Mouse (Mus musculus): Measurements from ENCODE around the gene Chn2. TPM values are rescaled to one million over a fixed set of nuclear protein-coding genes. Genes with fewer than 3 reads are reported as not detected.

Chn2 gene
- polyA plus RNA-seq, 1 experiment from 2014 or later = 9.8 TPM

GRCm38 (mm10) chr6:54148844-54149526, 109.6 kb downstream of the Chn2 start:
- no peaks in the 10 kb centered on the region for H3K27me3 ChIP-seq (ENCODE audit: control insufficient read depth, insufficient read depth, low read length)
- no peak overlapping the region for H3K4me2 ChIP-seq (ENCODE audit: low read depth, severe bottlenecking)
- no peak overlapping the region for H3K4me3 ChIP-seq (ENCODE audit: low read depth, low read length)
- H3K9ac ChIP-seq (ENCODE audit: low read length) = no peak overlapping the region
- no peaks in the 10 kb centered on the region for H3K9me3 ChIP-seq (ENCODE audit: control insufficient read depth, low read length)
- ATAC-seq (ENCODE audit: insufficient number of reproducible peaks, low FRiP score, low TSS enrichment, low read depth) = peak; percentile 39; the same call in 1 of the 2 replicates
- peaks cover 22% of the 10 kb centered on the region for H3K4me1 ChIP-seq (ENCODE audit: control insufficient read depth, insufficient read depth, low read length)
- 35% methylated on average over 6 of the region's 6 CpGs for WGBS
- no peaks in the 10 kb centered on the region for H3K36me3 ChIP-seq (ENCODE audit: control insufficient read depth, insufficient read depth, low read length)
- H3K27ac ChIP-seq (replicated peaks; ENCODE audit: low read depth, low read length) = no peak overlapping the region
- DNase-seq (ENCODE audit: low spot score) = no peak

- 71% methylated on average over 5 of the region's 5 CpGs for WGBS
- ATAC-seq (ENCODE audit: insufficient number of reproducible peaks, low FRiP score, low TSS enrichment, low read depth) = no peak
Measured at GRCm38 (mm10) chr6:54150821-54151220, 111.5 kb downstream of the Chn2 start.

GRCm38 (mm10) chr6:54151443-54152241, 112.3 kb downstream of the Chn2 start:
- Histone ChIP-seq H3K27me3 (ENCODE audit: control insufficient read depth, insufficient read depth, low read length) (no peaks in the 10 kb centered on the region), H3K36me3 (ENCODE audit: control insufficient read depth, insufficient read depth, low read length) (no peaks in the 10 kb centered on the region), H3K9ac (ENCODE audit: low read length) (no peak overlapping the region), H3K4me1 (ENCODE audit: control insufficient read depth, insufficient read depth, low read length) (peaks cover 14% of the 10 kb centered on the region), H3K27ac (replicated peaks; ENCODE audit: low read depth, low read length) (no peak overlapping the region), H3K9me3 (ENCODE audit: control insufficient read depth, low read length) (no peaks in the 10 kb centered on the region), H3K4me2 (ENCODE audit: low read depth, severe bottlenecking) (no peak overlapping the region), H3K4me3 (ENCODE audit: low read depth, low read length) (no peak overlapping the region)
- ATAC-seq (ENCODE audit: insufficient number of reproducible peaks, low FRiP score, low TSS enrichment, low read depth) (no peak), DNase-seq (ENCODE audit: low spot score) (no peak)
- WGBS = 77% methylated on average over 7 of the region's 7 CpGs

More at GRCm38 (mm10) chr6:54150821-54151220, 111.5 kb downstream of the Chn2 start:
- peaks cover 18% of the 10 kb centered on the region for H3K4me1 ChIP-seq (ENCODE audit: control insufficient read depth, insufficient read depth, low read length)
- no peak overlapping the region for H3K27ac ChIP-seq (replicated peaks; ENCODE audit: low read depth, low read length)
- H3K9me3 ChIP-seq (ENCODE audit: control insufficient read depth, low read length) = no peaks in the 10 kb centered on the region
- no peak overlapping the region for H3K4me2 ChIP-seq (ENCODE audit: low read depth, severe bottlenecking)
- no peaks in the 10 kb centered on the region for H3K27me3 ChIP-seq (ENCODE audit: control insufficient read depth, insufficient read depth, low read length)
- no peak for DNase-seq (ENCODE audit: low spot score)
- no peak overlapping the region for H3K4me3 ChIP-seq (ENCODE audit: low read depth, low read length)
- H3K9ac ChIP-seq (ENCODE audit: low read length) = no peak overlapping the region
- H3K36me3 ChIP-seq (ENCODE audit: control insufficient read depth, insufficient read depth, low read length) = no peaks in the 10 kb centered on the region

- whole genome bisulfite sequencing = 88% methylated on average over 2 of the region's 2 CpGs
Measured at GRCm38 (mm10) chr6:54157097-54157496, 117.7 kb downstream of the Chn2 start.

GRCm38 (mm10) chr6:54158317-54158716, 119.0 kb downstream of the Chn2 start:
- Histone ChIP-seq H3K9me3 (ENCODE audit: control insufficient read depth, low read length) (no peaks in the 10 kb centered on the region), H3K4me1 (ENCODE audit: control insufficient read depth, insufficient read depth, low read length) (no peaks in the 10 kb centered on the region), H3K4me2 (ENCODE audit: low read depth, severe bottlenecking) (no peak overlapping the region), H3K36me3 (ENCODE audit: control insufficient read depth, insufficient read depth, low read length) (no peaks in the 10 kb centered on the region), H3K9ac (ENCODE audit: low read length) (no peak overlapping the region), H3K27me3 (ENCODE audit: control insufficient read depth, insufficient read depth, low read length) (no peaks in the 10 kb centered on the region), H3K27ac (replicated peaks; ENCODE audit: low read depth, low read length) (no peak overlapping the region), H3K4me3 (ENCODE audit: low read depth, low read length) (no peak overlapping the region)
- DNase-seq (ENCODE audit: low spot score) = no peak
- 21% methylated on average over 3 of the region's 3 CpGs for WGBS
- ATAC-seq (ENCODE audit: insufficient number of reproducible peaks, low FRiP score, low TSS enrichment, low read depth) = no peak

More at GRCm38 (mm10) chr6:54157097-54157496, 117.7 kb downstream of the Chn2 start:
- Histone ChIP-seq H3K4me2 (ENCODE audit: low read depth, severe bottlenecking) (no peak overlapping the region), H3K9ac (ENCODE audit: low read length) (no peak overlapping the region), H3K9me3 (ENCODE audit: control insufficient read depth, low read length) (no peaks in the 10 kb centered on the region), H3K4me3 (ENCODE audit: low read depth, low read length) (no peak overlapping the region), H3K27me3 (ENCODE audit: control insufficient read depth, insufficient read depth, low read length) (no peaks in the 10 kb centered on the region), H3K27ac (replicated peaks; ENCODE audit: low read depth, low read length) (no peak overlapping the region), H3K4me1 (ENCODE audit: control insufficient read depth, insufficient read depth, low read length) (no peaks in the 10 kb centered on the region), H3K36me3 (ENCODE audit: control insufficient read depth, insufficient read depth, low read length) (no peaks in the 10 kb centered on the region)
- DNase-seq (ENCODE audit: low spot score) (no peak), ATAC-seq (ENCODE audit: insufficient number of reproducible peaks, low FRiP score, low TSS enrichment, low read depth) (no peak)

- no peaks in the 10 kb centered on the region for H3K27me3 ChIP-seq (ENCODE audit: control insufficient read depth, insufficient read depth, low read length)
- H3K4me1 ChIP-seq (ENCODE audit: control insufficient read depth, insufficient read depth, low read length) = no peaks in the 10 kb centered on the region
- no peak overlapping the region for H3K4me2 ChIP-seq (ENCODE audit: low read depth, severe bottlenecking)
- DNase-seq (ENCODE audit: low spot score) (no peak), ATAC-seq (ENCODE audit: insufficient number of reproducible peaks, low FRiP score, low TSS enrichment, low read depth) (no peak)
- no peaks in the 10 kb centered on the region for H3K36me3 ChIP-seq (ENCODE audit: control insufficient read depth, insufficient read depth, low read length)
- 92% methylated on average over 3 of the region's 3 CpGs for WGBS
- H3K9ac ChIP-seq (ENCODE audit: low read length) = no peak overlapping the region
- no peaks in the 10 kb centered on the region for H3K9me3 ChIP-seq (ENCODE audit: control insufficient read depth, low read length)
- no peak overlapping the region for H3K27ac ChIP-seq (replicated peaks; ENCODE audit: low read depth, low read length)
- H3K4me3 ChIP-seq (ENCODE audit: low read depth, low read length) = no peak overlapping the region
Measured at GRCm38 (mm10) chr6:54160677-54161076, 121.3 kb downstream of the Chn2 start.

- no peaks in the 10 kb centered on the region for H3K36me3 ChIP-seq (ENCODE audit: control insufficient read depth, insufficient read depth, low read length)
- H3K9me3 ChIP-seq (ENCODE audit: control insufficient read depth, low read length) = no peaks in the 10 kb centered on the region
- no peaks in the 10 kb centered on the region for H3K27me3 ChIP-seq (ENCODE audit: control insufficient read depth, insufficient read depth, low read length)
- DNase-seq (ENCODE audit: low spot score) (no peak), ATAC-seq (ENCODE audit: insufficient number of reproducible peaks, low FRiP score, low TSS enrichment, low read depth) (no peak)
- H3K27ac ChIP-seq (replicated peaks; ENCODE audit: low read depth, low read length) = no peak overlapping the region
- 88% methylated on average over 3 of the region's 3 CpGs for WGBS
- no peaks in the 10 kb centered on the region for H3K4me1 ChIP-seq (ENCODE audit: control insufficient read depth, insufficient read depth, low read length)
- no peak overlapping the region for H3K4me2 ChIP-seq (ENCODE audit: low read depth, severe bottlenecking)
- no peak overlapping the region for H3K9ac ChIP-seq (ENCODE audit: low read length)
- no peak overlapping the region for H3K4me3 ChIP-seq (ENCODE audit: low read depth, low read length)
Measured at GRCm38 (mm10) chr6:54161246-54161645, 121.9 kb downstream of the Chn2 start.

- H3K9me3 ChIP-seq (ENCODE audit: control insufficient read depth, low read length) = no peaks in the 10 kb centered on the region
- no peak overlapping the region for H3K4me2 ChIP-seq (ENCODE audit: low read depth, severe bottlenecking)
- H3K4me1 ChIP-seq (ENCODE audit: control insufficient read depth, insufficient read depth, low read length) = no peaks in the 10 kb centered on the region
- DNase-seq (ENCODE audit: low spot score) (no peak), ATAC-seq (ENCODE audit: insufficient number of reproducible peaks, low FRiP score, low TSS enrichment, low read depth) (no peak)
- WGBS = 87% methylated on average over 5 of the region's 5 CpGs
- H3K4me3 ChIP-seq (ENCODE audit: low read depth, low read length) = no peak overlapping the region
- no peaks in the 10 kb centered on the region for H3K36me3 ChIP-seq (ENCODE audit: control insufficient read depth, insufficient read depth, low read length)
- no peak overlapping the region for H3K27ac ChIP-seq (replicated peaks; ENCODE audit: low read depth, low read length)
- H3K27me3 ChIP-seq (ENCODE audit: control insufficient read depth, insufficient read depth, low read length) = no peaks in the 10 kb centered on the region
- no peak overlapping the region for H3K9ac ChIP-seq (ENCODE audit: low read length)
Measured at GRCm38 (mm10) chr6:54162321-54162720, 123.0 kb downstream of the Chn2 start.

Data from limb, embryonic 11.5 days (tissue).